Comparison of ENCODE assay signal across 13 mouse cellular contexts in the genomic region with DNA sequence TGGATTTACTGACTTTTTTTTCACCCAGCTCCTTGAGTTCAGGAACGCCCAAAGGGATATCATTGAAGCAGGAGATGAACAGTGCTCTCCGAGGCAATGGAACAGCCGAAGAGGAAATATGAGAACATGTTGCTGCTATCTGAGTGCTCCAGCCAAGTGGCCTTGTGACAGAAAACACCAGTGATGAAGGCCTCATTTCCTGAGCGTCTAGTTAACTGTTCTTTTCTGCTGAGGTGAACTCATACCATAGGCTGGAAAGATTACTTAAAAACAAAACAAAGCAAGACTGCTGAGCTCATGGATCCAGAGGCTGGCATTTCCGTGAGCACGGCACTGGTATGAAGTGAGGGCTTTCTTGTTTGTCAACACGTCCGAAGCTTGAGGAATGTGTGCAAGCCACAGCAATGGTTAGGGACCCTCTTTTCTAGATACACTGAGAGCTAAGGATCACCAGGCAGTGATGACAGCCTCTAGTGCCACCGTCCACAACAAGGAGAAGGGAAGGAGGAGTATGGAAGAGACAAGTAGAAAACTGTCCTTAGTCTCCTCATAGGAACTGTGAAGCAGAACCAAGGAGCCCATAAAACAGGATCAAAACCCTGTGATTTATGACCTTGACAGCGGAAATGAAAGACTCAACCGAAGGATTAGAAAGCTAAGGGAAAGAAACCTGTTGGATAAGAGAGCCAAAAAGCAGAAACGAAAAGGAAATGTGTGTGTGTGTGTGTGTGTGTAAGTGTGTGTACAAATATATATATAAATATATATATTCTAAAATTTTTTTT.
DNase-seq lines count a peak whose midpoint lies in the region; ATAC-seq and TF ChIP-seq lines count a peak whose summit lies in the region.
"Had no signal": no experiment of that assay in that cellular context is flagged by ENCODE, and none has a peak within 500 bp of the region (broad histone marks: within the 10 kb centered on the region; RNA-seq: fewer than 3 reads in every experiment).

No protein-coding gene starts in this region.

- H3K4me2 ChIP-seq in lung, embryonic 14.5 days, result no peak overlapping the region
- no peak overlapping the region for H3K4me2 ChIP-seq in limb, embryonic 12.5 days
- no peak overlapping the region for H3K4me2 ChIP-seq in forebrain, embryonic 12.5 days
- H3K4me2 ChIP-seq: hindbrain, embryonic 13.5 days; limb, embryonic 13.5 days; midbrain, embryonic 12.5 days had no signal

- no peak overlapping the region for H3K9ac ChIP-seq in lung, embryonic 14.5 days
- H3K9ac ChIP-seq in limb, embryonic 12.5 days (replicated peaks), result no peak overlapping the region
- no peak overlapping the region for H3K9ac ChIP-seq in forebrain, embryonic 12.5 days
- H3K9ac ChIP-seq: hindbrain, embryonic 13.5 days; limb, embryonic 13.5 days; midbrain, embryonic 12.5 days had no signal

- DNase-seq in lung, embryonic 14.5 days, result peak; percentile 54
- DNase-seq in lung, postnatal 10 days, result no peak
- DNase-seq in heart, adult 9 months (ENCODE audit: low spot score in 2 of 2), result peak; percentile 49 to 52
- no peak for DNase-seq in natural killer cell, adult 2 months (ENCODE audit: low spot score in 2 of 2)
- DNase-seq in spleen, postnatal 10 days (ENCODE audit: low spot score in 2 of 2), result no peak
- DNase-seq: cerebellum, postnatal 14 days; right cerebral cortex, adult 18-20 months had no signal

- H3K9me3 ChIP-seq in lung, embryonic 14.5 days (ENCODE audit: low read depth, low read length), result no peaks in the 10 kb centered on the region
- peaks cover 5% of the 10 kb centered on the region; the same call in 1 of the 2 replicates for H3K9me3 ChIP-seq in limb, embryonic 12.5 days
- no peaks in the 10 kb centered on the region for H3K9me3 ChIP-seq in forebrain, embryonic 12.5 days
- H3K9me3 ChIP-seq: hindbrain, embryonic 13.5 days; midbrain, embryonic 12.5 days had no signal

- H3K27me3 ChIP-seq in lung, embryonic 14.5 days (ENCODE audit: insufficient read depth, low read length), result no peaks in the 10 kb centered on the region
- H3K27me3 ChIP-seq in limb, embryonic 12.5 days, result no peaks in the 10 kb centered on the region
- no peaks in the 10 kb centered on the region for H3K27me3 ChIP-seq in forebrain, embryonic 12.5 days
- H3K27me3 ChIP-seq: limb, embryonic 13.5 days; midbrain, embryonic 12.5 days had no signal

- no peak overlapping the region for H3K27ac ChIP-seq in lung, embryonic 14.5 days (ENCODE audit: low read depth)
- H3K27ac ChIP-seq in limb, embryonic 12.5 days, result peak overlapping the region; percentile 41; the same call in 1 of the 2 replicates
- H3K27ac ChIP-seq in forebrain, embryonic 12.5 days, result no peak overlapping the region
- H3K27ac ChIP-seq: hindbrain, embryonic 13.5 days; limb, embryonic 13.5 days; midbrain, embryonic 12.5 days had no signal

- 46% methylated on average over 12 of the region's 12 CpGs for WGBS in lung, embryonic 14.5 days
- whole genome bisulfite sequencing in limb, embryonic 12.5 days, result 37% methylated on average over 12 of the region's 12 CpGs
- WGBS in forebrain, embryonic 12.5 days, result 84% methylated on average over 12 of the region's 12 CpGs

- peaks cover 10% of the 10 kb centered on the region; the same call in 1 of the 2 replicates for H3K4me1 ChIP-seq in lung, embryonic 14.5 days (ENCODE audit: insufficient read depth)
- H3K4me1 ChIP-seq in limb, embryonic 12.5 days (replicated peaks), result peaks cover 27% of the 10 kb centered on the region
- no peaks in the 10 kb centered on the region for H3K4me1 ChIP-seq in forebrain, embryonic 12.5 days
- H3K4me1 ChIP-seq: midbrain, embryonic 12.5 days had no signal

- TF ChIP-seq CTCF in lung, embryonic 14.5 days (IDR thresholded peaks at IDR 0.05; ENCODE audit: low read depth), result no peak

- no peak overlapping the region for H3K4me3 ChIP-seq in lung, embryonic 14.5 days (ENCODE audit: low read depth, low read length)
- no peak overlapping the region for H3K4me3 ChIP-seq in limb, embryonic 12.5 days (replicated peaks)
- no peak overlapping the region for H3K4me3 ChIP-seq in forebrain, embryonic 12.5 days (replicated peaks)
- H3K4me3 ChIP-seq: hindbrain, embryonic 13.5 days; limb, embryonic 13.5 days; midbrain, embryonic 12.5 days had no signal

- no peak for ATAC-seq in lung, embryonic 14.5 days (ENCODE audit: insufficient read depth)
- peak; percentile 22 to 32; a peak in 2 of 4 replicates for ATAC-seq in hematopoietic stem cell, adult 5-6 weeks (replicated peaks in 1 of 2; ENCODE audit: insufficient read depth in 1 of 2, low FRiP score in 2 of 2, low TSS enrichment in 1 of 2, low read depth in 1 of 2, poor library complexity in 2 of 2, severe bottlenecking in 2 of 2)
- ATAC-seq in limb, embryonic 12.5 days (ENCODE audit: insufficient number of reproducible peaks, insufficient read depth, low FRiP score, low TSS enrichment, low read depth), result no peak
- ATAC-seq in forebrain, embryonic 12.5 days (ENCODE audit: low FRiP score), result no peak

- H3K36me3 ChIP-seq in lung, embryonic 14.5 days (ENCODE audit: insufficient read depth), result no peaks in the 10 kb centered on the region
- no peaks in the 10 kb centered on the region for H3K36me3 ChIP-seq in limb, embryonic 12.5 days
- no peaks in the 10 kb centered on the region for H3K36me3 ChIP-seq in forebrain, embryonic 12.5 days (replicated peaks)
- H3K36me3 ChIP-seq: hindbrain, embryonic 13.5 days; limb, embryonic 13.5 days; midbrain, embryonic 12.5 days had no signal

Comparison
In these comparisons a context has a peak if more than half of its experiments do, and no peak if none do; other contexts are left out.
1. DNase-seq: peak in lung, embryonic 14.5 days (single experiment) and heart, adult 9 months (2 of 2); none in lung, postnatal 10 days (single experiment), natural killer cell, adult 2 months (0 of 2) and spleen, postnatal 10 days (0 of 2).
2. ATAC-seq: peak in hematopoietic stem cell, adult 5-6 weeks (2 of 2); none in lung, embryonic 14.5 days (single experiment), limb, embryonic 12.5 days (single experiment) and forebrain, embryonic 12.5 days (single experiment).